Mouse (Mus musculus) CH12.LX (cell line): ENCODE measurements around the gene Zfp691. TPM values are rescaled to one million over a fixed set of nuclear protein-coding genes. Genes with fewer than 3 reads are reported as not detected.

ENCODE experiments used
- DNase-seq: peaks from one replicate; pipeline ENCODE4 v3.0.0-alpha.2; 2013; ENCODE audit errors: extremely low read depth
- H3K27ac ChIP-seq: 2 replicates; pipeline ENCODE4 v1.5.1; 2012; ENCODE audit warnings: low read depth, mild to moderate bottlenecking, control low read depth, moderate library complexity; ENCODE audit not compliant: insufficient read depth
- H3K27me3 ChIP-seq: replicated peaks from 2 replicates; pipeline ENCODE3; 2012; ENCODE audit warnings: inconsistent platforms
- H3K36me3 ChIP-seq, 2 experiments: replicated peaks in 1 of 2; 2 replicates each; pipeline versions ENCODE3 to v1.6.1; 2012; ENCODE audit warnings: inconsistent platforms in 1 of 2, low read length in 1 of 2, mild to moderate bottlenecking in 1 of 2, mixed read lengths in 1 of 2, moderate library complexity in 1 of 2; ENCODE audit not compliant: control insufficient read depth in 1 of 2, insufficient read depth in 1 of 2
- H3K4me1 ChIP-seq, 2 experiments: 2 replicates each; pipeline ENCODE4 v1.6.1; 2012; ENCODE audit warnings: inconsistent platforms in 1 of 2, moderate library complexity in 1 of 2; ENCODE audit not compliant: insufficient read depth in 2 of 2, control insufficient read depth in 1 of 2
- H3K4me2 ChIP-seq: 2 replicates; pipeline ENCODE4 v1.6.1; 2012; ENCODE audit warnings: low read depth, mild to moderate bottlenecking, control low read depth; ENCODE audit not compliant: poor library complexity, insufficient read depth, severe bottlenecking
- H3K4me3 ChIP-seq, 3 experiments: fragments of 150-350 bp in 1 of 3; sonication (generic) in 1 of 3; replicated peaks in 1 of 3; 2 replicates each; pipeline versions ENCODE3 to v1.5.1; 2011 to 2012; ENCODE audit warnings: low read depth in 2 of 3, low read length in 2 of 3, mild to moderate bottlenecking in 2 of 3, moderate library complexity in 2 of 3, control low read depth in 1 of 3, improper control_type of control experiment in 1 of 3, inconsistent platforms in 1 of 3, mixed read lengths in 1 of 3; ENCODE audit not compliant: poor library complexity in 1 of 3
- H3K79me2 ChIP-seq: replicated peaks from 2 replicates; pipeline ENCODE4 v1.6.1; 2012; ENCODE audit warnings: mild to moderate bottlenecking, moderate library complexity; ENCODE audit not compliant: control insufficient read depth, poor library complexity, insufficient read depth, severe bottlenecking; ENCODE audit errors: extremely low read depth
- H3K9ac ChIP-seq: 2 replicates; pipeline ENCODE4 v1.6.1; 2012; ENCODE audit warnings: low read depth, mild to moderate bottlenecking, control low read depth, moderate library complexity; ENCODE audit not compliant: insufficient read depth
- H3K9me3 ChIP-seq: replicated peaks from 2 replicates; pipeline ENCODE3; 2012; ENCODE audit warnings: low read length, inconsistent platforms, mixed read lengths
- CHD1 ChIP-seq: IDR thresholded peaks from 2 replicates; pipeline ENCODE4 v1.6.1; 2012; ENCODE audit warnings: low read depth, low read length, improper control_type of control experiment, inconsistent platforms
- CHD2 ChIP-seq: IDR thresholded peaks from 2 replicates; pipeline ENCODE4 v1.6.1; 2011; ENCODE audit warnings: low read length, improper control_type of control experiment
- CTCF ChIP-seq, 2 experiments: IDR thresholded peaks in 1 of 2; conservative IDR thresholded peaks in 1 of 2; 2 replicates each; pipeline ENCODE4 v1.5.1; 2011 to 2012; ENCODE audit warnings: low read depth in 2 of 2, low read length in 2 of 2, improper control_type of control experiment in 1 of 2, inconsistent platforms in 1 of 2, mild to moderate bottlenecking in 1 of 2, moderate library complexity in 1 of 2
- EP300 ChIP-seq: IDR thresholded peaks from 2 replicates; pipeline ENCODE4 v1.6.1; 2011; ENCODE audit warnings: low read length, improper control_type of control experiment
- GABPA ChIP-seq: IDR thresholded peaks from 2 replicates; pipeline ENCODE4 v1.6.1; 2012; ENCODE audit warnings: low read depth, low read length, improper control_type of control experiment, inconsistent platforms; ENCODE audit not compliant: insufficient replicate concordance
- JUN ChIP-seq: IDR thresholded peaks from 2 replicates; pipeline ENCODE4 v1.6.1; 2011; ENCODE audit warnings: low read depth, mild to moderate bottlenecking, low read length, improper control_type of control experiment, moderate library complexity; ENCODE audit not compliant: insufficient read depth
- JUND ChIP-seq: conservative IDR thresholded peaks from 2 replicates; pipeline ENCODE4 v1.6.1; 2011; ENCODE audit warnings: low read depth, low read length, improper control_type of control experiment
- KAT2A ChIP-seq: IDR thresholded peaks from 2 replicates; pipeline ENCODE4 v1.6.1; 2012; ENCODE audit warnings: low read length, improper control_type of control experiment, inconsistent platforms; ENCODE audit not compliant: insufficient replicate concordance
- MAX ChIP-seq: IDR thresholded peaks from 2 replicates; pipeline ENCODE4 v1.6.1; 2011; ENCODE audit warnings: low read length, improper control_type of control experiment
- MAZ ChIP-seq: IDR thresholded peaks from 2 replicates; pipeline ENCODE4 v1.6.1; 2012; ENCODE audit warnings: low read depth, mild to moderate bottlenecking, inconsistent platforms, low read length, improper control_type of control experiment, moderate library complexity
- MXI1 ChIP-seq: IDR thresholded peaks from 2 replicates; pipeline ENCODE4 v1.6.1; 2011; ENCODE audit warnings: mild to moderate bottlenecking, low read depth, low read length, improper control_type of control experiment
- NELFE ChIP-seq: IDR thresholded peaks from 2 replicates; pipeline ENCODE4 v1.6.1; 2011; ENCODE audit warnings: low read depth, low read length, improper control_type of control experiment
- NRF1 ChIP-seq: IDR thresholded peaks from 2 replicates; pipeline ENCODE4 v1.6.1; 2014; ENCODE audit warnings: low read depth, mild to moderate bottlenecking, inconsistent platforms, low read length, improper control_type of control experiment, moderate library complexity
- PAX5 ChIP-seq: IDR thresholded peaks from 2 replicates; pipeline ENCODE4 v1.6.1; 2012; ENCODE audit warnings: low read length, inconsistent platforms, mixed read lengths
- POLR2A ChIP-seq: IDR thresholded peaks from 2 replicates; pipeline ENCODE4 v1.6.1; 2011; ENCODE audit warnings: low read depth, mild to moderate bottlenecking, improper control_type of control experiment, low read length
- POLR2AphosphoS2 ChIP-seq: IDR thresholded peaks from 2 replicates; pipeline ENCODE4 v1.6.1; 2011; ENCODE audit warnings: low read depth, low read length, improper control_type of control experiment
- RAD21 ChIP-seq: IDR thresholded peaks from 2 replicates; pipeline ENCODE4 v1.6.1; 2011; ENCODE audit warnings: low read depth, mild to moderate bottlenecking, low read length, improper control_type of control experiment, moderate library complexity
- RCOR1 ChIP-seq: conservative IDR thresholded peaks from 2 replicates; pipeline ENCODE4 v1.6.1; 2012; ENCODE audit warnings: low read depth, mild to moderate bottlenecking, inconsistent platforms, low read length, improper control_type of control experiment
- SIN3A ChIP-seq: IDR thresholded peaks from 2 replicates; pipeline ENCODE4 v1.6.1; 2012; ENCODE audit warnings: low read length, improper control_type of control experiment, inconsistent platforms
- SMC3 ChIP-seq: IDR thresholded peaks from 2 replicates; pipeline ENCODE4 v1.6.1; 2011; ENCODE audit warnings: low read depth, low read length, improper control_type of control experiment
- USF1 ChIP-seq: IDR thresholded peaks from 2 replicates; pipeline ENCODE4 v1.6.1; 2014; ENCODE audit warnings: low read depth, mild to moderate bottlenecking, inconsistent platforms, low read length, improper control_type of control experiment
- ZMIZ1 ChIP-seq: IDR thresholded peaks from 2 replicates; pipeline ENCODE4 v1.6.1; 2012; ENCODE audit warnings: low read depth, mild to moderate bottlenecking, inconsistent platforms, low read length, improper control_type of control experiment
- ZNF384 ChIP-seq: IDR thresholded peaks from 2 replicates; pipeline ENCODE4 v1.6.1; 2012; ENCODE audit warnings: low read depth, low read length, improper control_type of control experiment, inconsistent platforms
- dilution Hi-C: fragments of 300-500 bp; cut with MboI; formaldehyde crosslinking; loops from 2 replicates; pipeline ENCODE4 v1.14.3; 2020; ENCODE audit warnings: low sequenced_read_pairs; ENCODE audit not compliant: extremely low pct_unique_long_range_greater_than_20kb, extremely low pct_ligation_motif_present
- in situ Hi-C: fragments of 300-500 bp; cut with MboI; formaldehyde crosslinking; loops from 3 replicates; pipeline ENCODE4 v1.14.3; 2019; ENCODE audit warnings: low sequenced_read_pairs, low pct_ligation_motif_present, low pct_unique_long_range_greater_than_20kb, mixed read lengths
- polyA plus RNA-seq: library from polyadenylated mRNA; unstranded; fragments of >175 nt; gene quantifications from 2 replicates; pipeline ENCODE4 v1.2.1, GENCODE M21; 2012; ENCODE audit warnings: low read depth; ENCODE audit not compliant: insufficient read length
- total RNA-seq, 2 experiments: library from RNA; depleted of rRNA; stranded (reverse); fragments of 300-350 nt in 1 of 2; fragments of >200 nt in 1 of 2; gene quantifications; 2 replicates each; pipeline ENCODE4 v1.2.3; 2012 to 2014

The Zfp691 gene
- total and polyA plus RNA-seq, 3 experiments = 3.2 to 4.7 (median 4.0) TPM

- TF ChIP-seq NRF1 = no peak
- no peak for TF ChIP-seq NELFE
- TF ChIP-seq KAT2A = no peak
- TF ChIP-seq ZNF384 = no peak
- TF ChIP-seq SIN3A = no peak
- no peak for TF ChIP-seq POLR2AphosphoS2
- TF ChIP-seq EP300 = no peak
- no peak for TF ChIP-seq CHD2
- no peak for TF ChIP-seq GABPA
- no peak for TF ChIP-seq ZMIZ1
- no peak for TF ChIP-seq USF1
- TF ChIP-seq PAX5 = no peak
- no peak for TF ChIP-seq JUN
- TF ChIP-seq RCOR1 = no peak
- no peak for TF ChIP-seq MAZ
- TF ChIP-seq MXI1 = no peak
- TF ChIP-seq POLR2A = no peak
- TF ChIP-seq CHD1 = no peak
- TF ChIP-seq MAX = no peak
- H3K27me3 ChIP-seq = peaks cover 14% of the 10 kb centered on the region
- no peaks in the 10 kb centered on the region for H3K36me3 ChIP-seq
- no peak overlapping the region for H3K9ac ChIP-seq
- no peak for DNase-seq
- H3K79me2 ChIP-seq = no peaks in the 10 kb centered on the region
- H3K9me3 ChIP-seq = no peaks in the 10 kb centered on the region
- H3K27ac ChIP-seq = no peak overlapping the region
- no peak overlapping the region for H3K4me2 ChIP-seq
- in situ Hi-C loops = no loop called here
- no peaks in the 10 kb centered on the region for H3K4me1 ChIP-seq
- dilution Hi-C loops = no loop called here
- H3K4me3 ChIP-seq = no peak overlapping the region
Measured at GRCm38 (mm10) chr4:119189392-119189791, 15.4 kb upstream of the Zfp691 start.

DNA sequence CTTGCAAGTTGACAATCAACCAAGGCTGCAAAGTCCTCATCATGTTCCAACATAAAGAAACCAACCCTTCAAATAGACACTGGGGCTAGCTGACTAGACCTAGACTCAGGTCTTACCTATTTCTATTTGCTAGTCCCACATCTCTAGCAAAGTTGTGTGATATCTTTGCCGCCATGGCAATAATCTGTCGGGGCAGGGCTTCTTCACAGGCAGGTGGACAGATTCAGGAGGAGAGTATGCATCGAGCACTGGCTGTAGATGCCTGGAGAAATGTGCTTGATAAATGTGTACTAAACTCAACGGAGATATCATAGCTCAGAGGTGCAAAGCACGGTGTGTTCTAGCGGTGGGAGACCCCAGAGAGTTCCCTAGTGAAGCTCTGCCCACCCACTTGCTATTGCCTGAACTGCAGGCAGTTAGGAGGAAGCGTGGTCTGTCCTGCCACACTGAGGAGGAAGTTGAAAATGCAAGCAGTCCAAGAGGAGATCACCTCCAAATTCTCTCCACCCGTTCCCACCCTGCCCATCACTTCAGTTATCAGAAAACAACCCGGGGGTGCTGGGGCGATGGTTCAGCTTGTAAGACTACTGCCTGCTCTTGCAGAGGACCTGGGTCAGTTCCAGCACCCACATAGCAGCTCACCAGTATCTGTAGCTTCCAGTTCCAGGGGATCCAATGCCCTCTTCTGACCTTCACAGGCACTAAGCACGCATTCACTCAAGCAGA, 14.2 kb upstream of the Zfp691 start:
- Histone ChIP-seq H3K4me1 (peaks cover 0 to 5% of the 10 kb centered on the region in 2 experiments; a peak in 1 of 4 replicates), H3K9me3 (no peaks in the 10 kb centered on the region), H3K36me3 (no peaks in the 10 kb centered on the region), H3K27ac (no peak overlapping the region), H3K4me3 (no peak overlapping the region), H3K27me3 (peaks cover 23% of the 10 kb centered on the region), H3K4me2 (no peak overlapping the region), H3K79me2 (no peaks in the 10 kb centered on the region), H3K9ac (no peak overlapping the region)
- TF ChIP-seq JUND = no peak
- TF ChIP-seq SMC3 = 0 out of 2 replicates have a peak, but pooled peaks have one; percentile 22
- peak in 1 of 2 experiments; percentile 45; a peak in 2 of 4 replicates for TF ChIP-seq CTCF (conservative IDR thresholded peaks at IDR 0.05 in 1 of 2, IDR thresholded peaks at IDR 0.05 in 1 of 2; ENCODE audit: low read depth in 2 of 2, low read length in 2 of 2)
- peak; percentile 45 for TF ChIP-seq RAD21
- no peak for DNase-seq
- dilution Hi-C loops = no loop called here
- in situ Hi-C loops = no loop called here
